Mouse (Mus musculus) embryonic facial prominence, embryonic 12.5 days (tissue): ENCODE measurements at regions not wholly inside any gene's neighbourhood (a gene's known extent, or its start where the extent isn't known, plus 50 kb on each side); places are given as distances from the start of the nearest gene placed in this dataset.

Experiments
- ATAC-seq: fragments of 200-750 bp; cut with Nextera tagmentation; 2 replicates; pipeline ENCODE4 v1.8.0; 2017; ENCODE audit not compliant: insufficient number of reproducible peaks, insufficient read depth, low FRiP score, low TSS enrichment
- H3K27ac ChIP-seq: fragments of 300-500 bp; sonication (generic); 2 replicates; pipeline ENCODE4 v1.5.1; 2016; ENCODE audit warnings: mild to moderate bottlenecking
- H3K27me3 ChIP-seq: fragments of 300-500 bp; sonication (generic); 2 replicates; pipeline ENCODE4 v1.6.1; 2016; ENCODE audit warnings: mild to moderate bottlenecking, moderate library complexity
- H3K36me3 ChIP-seq: fragments of 300-500 bp; sonication (generic); 2 replicates; pipeline ENCODE4 v1.6.1; 2016; ENCODE audit warnings: mild to moderate bottlenecking
- H3K4me1 ChIP-seq: fragments of 300-500 bp; sonication (generic); 2 replicates; pipeline ENCODE4 v1.6.1; 2016
- H3K4me2 ChIP-seq: fragments of 300-500 bp; sonication (generic); replicated peaks from 2 replicates; pipeline ENCODE4 v1.6.1; 2016; ENCODE audit warnings: mild to moderate bottlenecking, moderate library complexity
- H3K4me3 ChIP-seq: fragments of 300-500 bp; sonication (generic); 2 replicates; pipeline ENCODE4 v1.5.1; 2016; ENCODE audit warnings: mild to moderate bottlenecking
- H3K9ac ChIP-seq: fragments of 300-500 bp; sonication (generic); 2 replicates; pipeline ENCODE4 v1.6.1; 2016; ENCODE audit warnings: mild to moderate bottlenecking, moderate library complexity
- H3K9me3 ChIP-seq: fragments of 300-500 bp; sonication (generic); 2 replicates; pipeline ENCODE4 v1.6.1; 2016; ENCODE audit warnings: mild to moderate bottlenecking, moderate library complexity
- WGBS: fragments of 180-500 bp; shearing (Covaris S2); methylation state at CpG from one replicate; pipeline ENCODE4 v1.1.7; 2016; 5-methylcytosine and 5-hydroxymethylcytosine counted together

DNA sequence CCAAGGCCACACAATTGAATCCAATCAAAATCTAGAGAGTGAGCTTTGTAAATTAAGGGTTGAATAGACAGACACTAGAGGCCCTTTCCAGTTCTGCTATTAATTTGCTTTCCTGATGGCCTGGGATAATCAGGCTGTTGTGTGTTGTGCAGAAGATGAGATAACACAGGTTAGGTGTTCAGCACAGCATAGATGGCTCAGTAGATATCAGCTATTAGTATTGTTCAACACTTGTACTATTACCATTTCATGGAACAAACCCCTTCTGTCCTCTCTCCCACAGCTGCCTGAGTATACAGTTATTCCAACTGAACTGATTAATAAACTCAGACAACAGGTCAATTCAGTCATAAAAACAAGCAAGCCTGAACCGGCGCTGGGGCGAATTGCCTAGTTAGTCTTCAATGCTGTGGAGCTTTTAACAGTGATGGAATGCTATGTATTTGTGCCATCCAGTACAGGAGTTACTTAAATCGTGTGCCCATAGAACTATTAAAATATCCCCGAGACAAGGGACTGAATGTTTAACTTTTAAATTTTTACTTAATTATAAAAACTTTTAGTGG, 263.1 kb upstream of the Pfn2 start:
- no peaks in the 10 kb centered on the region for H3K9me3 ChIP-seq
- H3K9ac ChIP-seq: no peak overlapping the region
- H3K4me1 ChIP-seq: no peaks in the 10 kb centered on the region
- no peak for ATAC-seq
- no peaks in the 10 kb centered on the region for H3K36me3 ChIP-seq
- no peak overlapping the region for H3K4me3 ChIP-seq
- H3K27me3 ChIP-seq: no peaks in the 10 kb centered on the region
- no peak overlapping the region for H3K4me2 ChIP-seq
- H3K27ac ChIP-seq: no peak overlapping the region
- 84% methylated on average over 5 of the region's 5 CpGs for WGBS

DNA sequence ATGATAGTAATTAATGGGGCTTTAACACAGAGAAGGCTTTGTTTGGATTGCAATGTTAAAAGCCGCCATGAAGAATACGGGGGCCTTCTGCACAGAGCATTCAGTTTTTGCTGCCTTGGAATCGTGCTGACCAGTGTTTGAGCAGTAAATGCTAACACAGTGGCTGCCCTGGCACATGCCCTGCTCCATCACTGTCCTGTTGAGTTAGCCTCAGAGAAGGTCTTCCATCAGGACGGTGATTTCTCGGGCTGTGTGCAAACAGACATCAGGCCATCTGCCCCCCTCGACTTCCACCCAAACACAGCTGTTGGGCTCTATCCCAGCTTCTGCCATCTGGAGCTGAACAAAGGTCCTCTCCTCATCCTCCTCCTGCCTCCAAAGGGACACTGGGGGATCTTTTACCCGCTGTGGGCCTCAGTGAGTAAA, 264.6 kb upstream of the Pfn2 start:
- Histone ChIP-seq H3K9me3 (no peaks in the 10 kb centered on the region), H3K36me3 (no peaks in the 10 kb centered on the region), H3K4me1 (no peaks in the 10 kb centered on the region), H3K4me3 (no peak overlapping the region), H3K27ac (no peak overlapping the region), H3K9ac (no peak overlapping the region), H3K27me3 (no peaks in the 10 kb centered on the region), H3K4me2 (no peak overlapping the region)
- WGBS: 54% methylated on average over 7 of the region's 7 CpGs
- ATAC-seq: no peak; the same call in 1 of the 2 replicates

DNA sequence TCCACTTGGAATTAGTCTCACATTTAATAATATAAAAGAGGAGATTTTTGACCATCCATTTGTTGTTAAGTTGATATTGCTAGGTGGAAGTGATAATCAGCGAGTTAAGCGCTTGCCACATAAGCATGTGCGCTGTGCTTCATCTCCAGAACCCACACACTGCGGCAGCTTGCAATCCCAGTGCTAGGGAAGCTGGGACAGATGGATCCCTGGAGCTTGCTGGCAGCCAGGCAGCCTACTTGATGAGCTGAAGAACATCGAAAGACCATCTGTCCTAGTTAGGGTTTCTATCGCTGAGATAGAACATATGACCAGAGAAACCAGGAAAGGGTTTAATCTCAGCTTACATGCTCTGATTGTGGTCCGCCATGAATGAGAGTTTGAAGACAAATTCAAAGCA, 266.1 kb upstream of the Pfn2 start:
- no peak for ATAC-seq
- Histone ChIP-seq H3K36me3 (no peaks in the 10 kb centered on the region), H3K9ac (no peak overlapping the region), H3K27ac (no peak overlapping the region), H3K4me3 (no peak overlapping the region), H3K4me1 (no peaks in the 10 kb centered on the region), H3K4me2 (no peak overlapping the region), H3K27me3 (no peaks in the 10 kb centered on the region), H3K9me3 (no peaks in the 10 kb centered on the region)
- WGBS: 90% methylated on average over 7 of the region's 7 CpGs

DNA sequence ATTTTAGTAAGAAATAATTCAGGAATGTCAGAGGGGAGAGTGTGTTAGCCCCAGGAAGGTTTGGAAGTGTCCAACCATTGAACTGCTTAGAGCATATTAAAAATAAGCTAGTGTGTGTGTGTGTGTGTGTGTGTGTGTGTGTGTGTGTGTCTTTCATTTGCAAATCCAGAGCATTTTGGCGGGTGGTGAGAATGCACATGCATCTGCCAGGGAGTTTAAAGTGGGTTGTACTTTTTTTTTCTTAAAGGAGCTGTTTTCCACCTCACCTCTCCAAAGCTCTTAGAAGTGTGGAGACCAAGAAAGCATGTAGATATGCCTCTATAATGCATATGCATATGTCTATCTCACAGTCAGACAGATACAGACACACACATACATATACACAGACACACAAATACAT, 267.6 kb upstream of the Pfn2 start:
- no peaks in the 10 kb centered on the region for H3K36me3 ChIP-seq
- no peak overlapping the region for H3K9ac ChIP-seq
- H3K27ac ChIP-seq: no peak overlapping the region
- no peaks in the 10 kb centered on the region for H3K9me3 ChIP-seq
- 56% methylated on average over 1 of the region's 1 CpGs for WGBS
- no peaks in the 10 kb centered on the region for H3K4me1 ChIP-seq
- H3K4me3 ChIP-seq: no peak overlapping the region
- H3K27me3 ChIP-seq: no peaks in the 10 kb centered on the region
- no peak overlapping the region for H3K4me2 ChIP-seq
- no peak for ATAC-seq

DNA sequence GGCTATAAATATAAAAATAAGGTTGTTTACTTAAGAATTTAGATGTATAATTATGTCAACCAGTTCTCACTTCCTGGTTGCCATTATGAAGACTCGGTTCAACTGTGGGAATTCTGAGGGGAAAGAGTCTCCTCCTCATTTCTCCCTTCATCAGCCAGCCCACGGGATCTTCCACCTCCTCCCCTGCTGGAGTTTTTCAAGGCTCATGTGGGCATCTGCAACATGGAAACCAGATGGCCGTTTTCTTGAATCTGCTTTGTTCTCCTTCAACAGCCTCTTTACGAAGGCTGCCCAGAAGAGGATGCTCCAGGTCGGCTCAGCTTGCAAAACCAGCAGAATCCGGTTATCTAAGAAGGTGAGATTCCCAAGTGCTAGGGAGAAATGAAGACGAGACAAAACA, 269.0 kb upstream of the Pfn2 start:
- H3K4me2 ChIP-seq: no peak overlapping the region

DNA sequence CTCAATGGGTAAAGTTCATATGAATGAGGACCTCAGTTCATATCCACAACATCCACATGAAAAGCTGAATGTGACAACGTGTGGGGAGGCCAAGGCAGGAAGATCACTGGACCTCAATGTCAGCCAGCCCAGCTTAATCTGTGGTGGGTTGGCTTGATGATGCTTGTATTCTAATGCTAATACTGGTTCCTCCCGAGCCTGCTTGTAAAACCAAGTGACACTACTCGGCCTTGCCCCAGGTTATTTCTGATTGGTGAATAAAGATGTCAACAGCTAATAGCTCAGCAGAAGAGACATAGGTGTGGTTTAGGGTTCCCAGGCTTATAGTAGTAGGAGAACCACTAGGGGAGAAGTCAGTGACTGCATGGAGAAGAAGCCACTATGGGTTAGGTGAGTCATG, 272.2 kb upstream of the Pfn2 start:
- no peak for ATAC-seq
- Histone ChIP-seq H3K9me3 (no peaks in the 10 kb centered on the region), H3K27ac (no peak overlapping the region), H3K4me3 (no peak overlapping the region), H3K4me1 (no peaks in the 10 kb centered on the region), H3K9ac (no peak overlapping the region), H3K4me2 (no peak overlapping the region), H3K36me3 (no peaks in the 10 kb centered on the region), H3K27me3 (no peaks in the 10 kb centered on the region)
- 57% methylated on average over 3 of the region's 3 CpGs for WGBS

More for the DNA sequence above, 269.0 kb upstream of the Pfn2 start:
- H3K9me3 ChIP-seq: no peaks in the 10 kb centered on the region
- no peaks in the 10 kb centered on the region for H3K4me1 ChIP-seq
- no peak overlapping the region for H3K4me3 ChIP-seq
- H3K9ac ChIP-seq: no peak overlapping the region
- H3K27ac ChIP-seq: no peak overlapping the region
- no peaks in the 10 kb centered on the region for H3K27me3 ChIP-seq
- H3K36me3 ChIP-seq: no peaks in the 10 kb centered on the region
- no peak for ATAC-seq
- WGBS: 56% methylated on average over 7 of the region's 7 CpGs

DNA sequence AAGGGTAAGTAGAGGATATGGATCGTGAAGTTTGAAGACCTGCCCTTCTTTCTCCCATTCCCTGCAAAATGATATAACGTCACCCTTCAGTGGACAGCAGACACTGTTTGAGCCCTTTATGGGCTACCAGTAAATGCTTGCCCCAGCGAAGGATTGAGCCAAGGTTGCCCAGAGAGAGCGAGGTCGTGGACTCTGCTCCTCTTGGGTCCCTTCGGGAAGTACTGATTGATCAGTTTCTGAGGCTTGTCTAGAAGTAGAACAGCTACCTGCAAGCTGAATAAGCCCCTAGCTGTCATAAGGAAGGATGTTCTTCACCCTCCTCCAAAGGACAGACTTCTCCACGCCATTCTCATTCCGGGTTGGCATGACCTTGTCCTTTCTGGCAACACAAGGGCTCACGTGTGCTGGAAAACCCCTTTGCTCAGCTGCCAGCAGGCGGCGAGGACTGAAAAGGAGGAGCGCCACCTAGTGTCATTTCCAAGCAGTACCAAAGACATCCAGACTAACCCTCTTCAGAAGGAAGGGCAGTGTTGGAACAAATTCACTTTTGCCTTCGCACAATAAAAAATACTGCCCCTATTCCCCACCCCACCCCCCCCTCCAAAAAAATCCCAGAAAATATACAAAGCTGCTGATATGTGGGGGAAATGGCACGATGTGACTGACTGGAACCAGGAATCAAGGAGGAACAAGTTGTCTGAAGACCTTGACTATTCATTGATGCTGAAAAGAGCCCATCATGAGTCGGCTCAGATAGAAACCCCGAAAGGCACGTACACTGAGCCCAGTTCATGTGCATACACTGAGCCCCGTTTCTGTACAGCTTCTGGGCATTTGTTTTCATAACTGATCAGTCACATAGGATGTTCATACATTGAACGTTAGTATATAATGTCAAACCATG, 274.8 kb upstream of the Pfn2 start:
- no peaks in the 10 kb centered on the region for H3K36me3 ChIP-seq
- H3K27me3 ChIP-seq: no peaks in the 10 kb centered on the region
- H3K4me2 ChIP-seq: 0 out of 2 replicates have a peak overlapping the region, but pooled peaks have one; percentile 16
- H3K9ac ChIP-seq: no peak overlapping the region
- no peaks in the 10 kb centered on the region for H3K4me1 ChIP-seq
- 43% methylated on average over 19 of the region's 19 CpGs for WGBS
- H3K9me3 ChIP-seq: no peaks in the 10 kb centered on the region
- no peak overlapping the region for H3K27ac ChIP-seq
- ATAC-seq: no peak
- no peak overlapping the region for H3K4me3 ChIP-seq

DNA sequence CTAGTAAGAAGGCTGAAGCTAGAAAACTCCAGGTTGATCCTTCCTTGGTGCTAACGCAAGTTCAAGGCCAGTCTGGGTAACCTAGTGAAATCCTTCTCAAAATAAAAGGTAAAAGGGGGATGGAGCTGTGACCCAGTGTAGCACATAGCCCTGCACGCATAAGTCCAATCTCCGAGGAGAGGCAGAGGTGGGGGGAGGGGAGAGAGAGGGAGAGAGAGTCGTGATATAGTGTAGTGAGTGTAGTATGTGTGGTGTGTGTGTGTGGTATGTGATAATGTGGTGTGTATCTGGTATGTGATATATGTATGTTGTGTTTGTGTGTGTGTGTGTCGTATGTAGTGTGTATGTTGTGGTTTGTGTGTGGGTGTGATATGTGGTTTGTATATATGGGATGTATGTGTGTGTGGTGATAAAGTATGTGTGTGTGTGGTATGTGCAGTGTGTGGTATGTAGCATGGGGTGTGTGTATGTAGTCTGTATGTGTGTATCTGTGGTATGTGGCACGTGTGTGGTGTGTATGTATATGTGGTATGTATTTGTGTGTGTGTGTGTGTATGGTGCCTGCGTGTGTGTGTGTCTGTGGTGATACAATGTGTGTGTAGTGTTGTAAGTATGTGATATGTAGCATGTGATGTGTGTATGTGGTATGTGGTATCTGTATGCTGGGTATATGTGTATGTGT, 275.7 kb upstream of the Pfn2 start:
- Histone ChIP-seq H3K36me3 (no peaks in the 10 kb centered on the region), H3K4me1 (no peaks in the 10 kb centered on the region), H3K9ac (no peak overlapping the region), H3K9me3 (no peaks in the 10 kb centered on the region), H3K27ac (no peak overlapping the region), H3K4me3 (no peak overlapping the region), H3K4me2 (no peak overlapping the region), H3K27me3 (no peaks in the 10 kb centered on the region)
- 72% methylated on average over 7 of the region's 7 CpGs for WGBS
- peak; percentile 35; the same call in 1 of the 2 replicates for ATAC-seq

DNA sequence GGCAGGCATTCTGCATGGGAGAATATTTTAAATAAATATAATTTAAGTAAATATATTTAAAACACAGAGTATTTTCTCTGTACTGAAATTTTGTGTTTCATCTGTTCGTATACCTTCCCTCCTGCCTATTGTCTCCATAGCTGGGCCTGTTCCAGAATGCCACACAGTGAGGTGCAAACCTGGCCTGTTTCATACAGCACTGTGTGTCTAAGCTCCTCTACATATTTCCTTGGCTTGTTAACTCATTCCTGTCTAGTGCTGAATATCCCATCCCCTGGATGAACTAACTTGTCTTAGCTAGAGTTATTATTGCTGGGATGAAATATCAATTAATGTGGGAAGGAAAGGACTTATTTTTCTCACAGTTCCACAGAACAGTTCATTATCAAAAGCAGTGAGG, 277.0 kb upstream of the Pfn2 start:
- Histone ChIP-seq H3K4me1 (no peaks in the 10 kb centered on the region), H3K9me3 (no peaks in the 10 kb centered on the region), H3K27ac (no peak overlapping the region), H3K27me3 (no peaks in the 10 kb centered on the region), H3K36me3 (no peaks in the 10 kb centered on the region), H3K4me3 (no peak overlapping the region), H3K4me2 (no peak overlapping the region), H3K9ac (no peak overlapping the region)
- WGBS: 80% methylated on average over 1 of the region's 1 CpGs
- no peak for ATAC-seq

DNA sequence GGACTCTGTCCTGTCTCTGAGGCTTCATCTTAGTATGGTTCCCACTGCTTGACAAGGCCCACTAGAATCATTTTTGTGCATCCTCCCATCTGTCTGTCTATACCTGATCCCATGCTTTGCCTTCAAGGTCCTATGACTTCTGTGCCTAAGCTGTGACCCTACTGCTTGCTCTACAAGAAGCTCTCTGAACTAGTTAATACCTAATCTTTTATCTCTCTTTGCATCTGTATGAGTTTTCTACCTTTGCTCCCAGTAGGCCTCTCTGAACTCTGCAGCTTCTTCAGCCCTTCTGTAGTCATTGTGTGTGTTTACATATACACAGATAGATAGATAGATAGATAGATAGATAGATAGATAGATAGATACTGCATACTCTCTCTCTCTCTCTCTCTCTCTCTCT, 279.1 kb upstream of the Pfn2 start:
- Histone ChIP-seq H3K4me1 (no peaks in the 10 kb centered on the region), H3K4me3 (no peak overlapping the region), H3K27ac (no peak overlapping the region), H3K27me3 (no peaks in the 10 kb centered on the region), H3K9ac (no peak overlapping the region), H3K4me2 (no peak overlapping the region), H3K36me3 (no peaks in the 10 kb centered on the region), H3K9me3 (no peaks in the 10 kb centered on the region)
- ATAC-seq: no peak

DNA sequence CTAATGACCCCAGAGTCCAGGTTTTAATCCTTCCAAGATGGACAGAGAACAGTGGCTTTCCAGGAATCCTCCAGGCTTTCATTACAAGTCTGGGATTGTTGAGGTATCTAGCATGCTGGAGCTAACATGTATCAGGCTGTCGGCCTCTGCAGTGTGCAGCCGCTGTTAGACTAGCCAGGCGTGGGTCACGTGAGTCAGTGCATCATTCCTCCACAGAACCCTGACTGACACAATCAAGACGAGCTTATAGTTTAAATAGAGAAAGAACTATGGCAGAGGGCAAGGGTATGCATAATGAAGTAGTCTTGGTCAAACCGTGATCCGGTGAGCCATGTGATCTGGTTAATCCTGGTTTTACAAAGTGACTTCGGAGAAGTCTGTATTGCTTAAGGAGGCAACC, 280.2 kb upstream of the Pfn2 start:
- no peak overlapping the region for H3K27ac ChIP-seq

DNA sequence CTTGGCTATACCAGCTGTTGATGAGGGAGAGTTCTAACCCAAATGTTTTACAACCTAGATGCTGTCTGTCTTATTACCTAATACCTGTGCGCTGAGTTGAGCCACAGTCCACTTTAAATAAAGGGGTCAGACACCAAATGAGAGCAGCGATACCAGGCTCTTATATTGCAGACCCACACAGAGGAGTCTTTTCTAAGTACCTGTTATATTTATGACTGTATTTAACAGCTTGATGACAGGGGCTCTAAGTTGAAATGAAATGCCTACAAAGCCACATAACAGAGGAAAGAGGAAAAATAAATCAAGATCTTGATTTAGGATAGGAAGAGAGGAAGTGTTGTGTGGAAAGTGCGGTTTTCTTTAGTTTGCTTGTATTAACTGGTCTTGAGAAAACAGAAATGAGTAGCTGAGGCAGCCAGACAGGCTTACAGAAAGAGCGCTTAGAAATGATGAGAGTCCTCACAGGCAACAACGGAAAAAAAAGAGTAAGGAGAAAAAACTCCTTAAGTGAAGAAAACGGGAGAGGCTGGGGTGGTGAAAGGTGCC, 281.6 kb upstream of the Pfn2 start:
- no peak for ATAC-seq

More for the DNA sequence above, 280.2 kb upstream of the Pfn2 start:
- ATAC-seq: no peak
- no peak overlapping the region for H3K4me2 ChIP-seq
- H3K9me3 ChIP-seq: no peaks in the 10 kb centered on the region
- no peak overlapping the region for H3K9ac ChIP-seq
- no peaks in the 10 kb centered on the region for H3K36me3 ChIP-seq
- H3K4me3 ChIP-seq: no peak overlapping the region
- no peaks in the 10 kb centered on the region for H3K4me1 ChIP-seq
- no peaks in the 10 kb centered on the region for H3K27me3 ChIP-seq
- 78% methylated on average over 8 of the region's 8 CpGs for WGBS

More for the DNA sequence above, 281.6 kb upstream of the Pfn2 start:
- H3K9ac ChIP-seq: no peak overlapping the region
- WGBS: 49% methylated on average over 6 of the region's 6 CpGs
- no peak overlapping the region for H3K27ac ChIP-seq
- H3K27me3 ChIP-seq: no peaks in the 10 kb centered on the region
- no peaks in the 10 kb centered on the region for H3K4me1 ChIP-seq
- no peaks in the 10 kb centered on the region for H3K36me3 ChIP-seq
- H3K4me2 ChIP-seq: no peak overlapping the region
- no peak overlapping the region for H3K4me3 ChIP-seq
- no peaks in the 10 kb centered on the region for H3K9me3 ChIP-seq
